Mouse (Mus musculus) MEL (cell line): ENCODE measurements around the gene Lgals7.
A peak's percentile ranks its signal among the peaks of the same experiment; 100 is the strongest.

Experiments used
- CHD1 ChIP-seq: IDR thresholded peaks from 2 replicates; pipeline ENCODE4 v1.6.1; 2012; ENCODE audit warnings: low read depth, mild to moderate bottlenecking, inconsistent platforms, low read length, improper control_type of control experiment
- CHD2 ChIP-seq: IDR thresholded peaks from 2 replicates; pipeline ENCODE4 v1.6.1; 2011; ENCODE audit warnings: low read length, improper control_type of control experiment
- CTCF ChIP-seq, 3 experiments: IDR thresholded peaks in 2 of 3; conservative IDR thresholded peaks in 1 of 3; 2 replicates each; pipeline ENCODE4 v1.5.1; 2011 to 2012; ENCODE audit warnings: low read length in 3 of 3, low read depth in 2 of 3, mild to moderate bottlenecking in 2 of 3, improper control_type of control experiment in 1 of 3, inconsistent platforms in 1 of 3, mixed read lengths in 1 of 3, moderate library complexity in 1 of 3; ENCODE audit not compliant: control insufficient read depth in 1 of 3, insufficient read depth in 1 of 3, poor library complexity in 1 of 3, severe bottlenecking in 1 of 3
- MYB ChIP-seq: IDR thresholded peaks from 2 replicates; pipeline ENCODE4 v1.6.1; 2011; ENCODE audit warnings: mild to moderate bottlenecking, low read depth, low read length, improper control_type of control experiment
- NRF1 ChIP-seq: IDR thresholded peaks from 2 replicates; pipeline ENCODE4 v1.6.1; 2014; ENCODE audit warnings: low read depth, mild to moderate bottlenecking, inconsistent platforms, low read length, improper control_type of control experiment, moderate library complexity; ENCODE audit not compliant: poor library complexity, insufficient read depth, severe bottlenecking
- POLR2A ChIP-seq, 2 experiments: IDR thresholded peaks; 2 replicates each; pipeline ENCODE4 v1.6.1; 2011 to 2012; ENCODE audit warnings: low read length in 2 of 2, mild to moderate bottlenecking in 2 of 2, control low read depth in 1 of 2, improper control_type of control experiment in 1 of 2, low read depth in 1 of 2, moderate library complexity in 1 of 2; ENCODE audit not compliant: control insufficient read depth in 1 of 2, insufficient read depth in 1 of 2, poor library complexity in 1 of 2
- RAD21 ChIP-seq: IDR thresholded peaks from 2 replicates; pipeline ENCODE4 v1.6.1; 2011; ENCODE audit warnings: mild to moderate bottlenecking, low read depth, low read length, improper control_type of control experiment
- TAL1 ChIP-seq: IDR thresholded peaks from 2 replicates; pipeline ENCODE4 v1.6.1; 2012; ENCODE audit warnings: mild to moderate bottlenecking, inconsistent platforms, low read length, moderate library complexity, mixed read lengths
- TBP ChIP-seq: IDR thresholded peaks from 2 replicates; pipeline ENCODE4 v1.8.0; 2011; ENCODE audit warnings: low read depth, low read length, improper control_type of control experiment
- ZNF384 ChIP-seq: IDR thresholded peaks from 2 replicates; pipeline ENCODE4 v1.6.1; 2012; ENCODE audit warnings: low read depth, mild to moderate bottlenecking, inconsistent platforms, low read length, improper control_type of control experiment

- peak; percentile 82 for TF ChIP-seq ZNF384
- peak in 1 of 2 experiments; percentile 22; a peak in 1 of 4 replicates for TF ChIP-seq POLR2A (IDR thresholded peaks at IDR 0.05; ENCODE audit: control insufficient read depth in 1 of 2, insufficient read depth in 1 of 2, low read depth in 1 of 2, low read length in 2 of 2, poor library complexity in 1 of 2)
- TF ChIP-seq CTCF (IDR thresholded peaks at IDR 0.05 in 2 of 3, conservative IDR thresholded peaks at IDR 0.05 in 1 of 3; ENCODE audit: control insufficient read depth in 1 of 3, insufficient read depth in 1 of 3, low read depth in 2 of 3, low read length in 3 of 3, poor library complexity in 1 of 3, severe bottlenecking in 1 of 3), result no peak
- no peak for TF ChIP-seq CHD1
- TF ChIP-seq NRF1, result 0 out of 2 replicates have a peak, but pooled peaks have one; percentile 33
- TF ChIP-seq TBP, result peak; percentile 91
- TF ChIP-seq MYB, result 0 out of 2 replicates have a peak, but pooled peaks have one; percentile 12
- TF ChIP-seq RAD21, result no peak
- peak; percentile 79 for TF ChIP-seq TAL1
- TF ChIP-seq CHD2, result peak; percentile 61
These were observed 7.4 kb downstream of the Lgals7 start for GRCm38 (mm10) chr7:28870901-28871664.
